Mouse (Mus musculus) hindbrain, embryonic 15.5 days (tissue): ENCODE data around the gene Ddhd1. TPM values are rescaled to one million over a fixed set of nuclear protein-coding genes. Genes with fewer than 3 reads are reported as not detected.
"Not testable (repeated sequence)": the region's sequence is repeated elsewhere in the genome, so short reads cannot be mapped to it uniquely, and the experiment has no call there.

ENCODE experiments used
- ATAC-seq: fragments of 200-750 bp; cut with Nextera tagmentation; 2 replicates; pipeline ENCODE4 v1.8.0; 2017; ENCODE audit warnings: low read depth, moderate number of reproducible peaks, moderate TSS enrichment; ENCODE audit not compliant: low FRiP score
- H3K27ac ChIP-seq: fragments of 300-500 bp; sonication (generic); replicated peaks from 2 replicates; pipeline ENCODE4 v1.5.1; 2015; ENCODE audit warnings: mild to moderate bottlenecking, inconsistent platforms
- H3K27me3 ChIP-seq: fragments of 300-500 bp; sonication (generic); 2 replicates; pipeline ENCODE4 v1.6.1; 2015; ENCODE audit warnings: control low read depth, inconsistent platforms
- H3K36me3 ChIP-seq: fragments of 300-500 bp; sonication (generic); 2 replicates; pipeline ENCODE4 v1.6.1; 2015; ENCODE audit warnings: control low read depth, inconsistent platforms
- H3K4me1 ChIP-seq: fragments of 300-500 bp; sonication (generic); replicated peaks from 2 replicates; pipeline ENCODE4 v1.6.1; 2015; ENCODE audit warnings: control low read depth, inconsistent platforms
- H3K4me2 ChIP-seq: fragments of 300-500 bp; sonication (generic); 2 replicates; pipeline ENCODE4 v1.6.1; 2015; ENCODE audit warnings: moderate library complexity, mild to moderate bottlenecking, inconsistent platforms
- H3K4me3 ChIP-seq: fragments of 300-500 bp; sonication (generic); 2 replicates; pipeline ENCODE4 v1.5.1; 2015; ENCODE audit warnings: mild to moderate bottlenecking, inconsistent platforms
- H3K9ac ChIP-seq: fragments of 300-500 bp; sonication (generic); 2 replicates; pipeline ENCODE4 v1.6.1; 2015; ENCODE audit warnings: inconsistent platforms
- H3K9me3 ChIP-seq: fragments of 300-500 bp; sonication (generic); 2 replicates; pipeline ENCODE4 v1.6.1; 2016; ENCODE audit warnings: control low read depth, inconsistent platforms
- WGBS: fragments of 180-500 bp; shearing (Covaris S2); methylation state at CpG from one replicate; pipeline ENCODE4 v1.1.7; 2015; 5-methylcytosine and 5-hydroxymethylcytosine counted together
- polyA plus RNA-seq: library from polyadenylated mRNA; unstranded; fragments of >200 nt; fragmentation: Nextera tagmentation; extraction: Ambion mirVana; gene quantifications from 2 replicates; pipeline ENCODE4 v1.2.1, GENCODE M21; 2015

Gene Ddhd1
- polyA plus RNA-seq, 1 experiment from 2014 or later = 21.2 TPM

DNA sequence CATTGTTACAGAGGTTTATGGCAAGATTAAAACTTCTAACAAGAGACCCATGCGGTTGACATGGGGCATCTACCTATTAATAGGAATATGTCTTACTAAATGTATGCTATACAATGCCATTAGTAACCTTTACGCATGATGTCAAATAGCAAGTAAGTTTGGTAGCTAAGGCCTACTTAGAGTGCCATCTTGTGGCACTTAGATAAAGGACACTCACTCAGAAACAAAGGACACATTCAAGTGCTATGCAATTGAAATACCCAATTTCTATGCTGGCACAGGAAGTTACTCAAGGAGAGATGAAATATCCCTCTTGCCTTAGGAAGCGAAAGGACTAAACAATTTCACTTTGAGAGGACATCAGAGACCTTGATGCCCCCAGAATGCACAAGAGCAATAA, 55.9 kb downstream of the Ddhd1 start:
- Histone ChIP-seq H3K4me2 (no peak overlapping the region), H3K4me3 (no peak overlapping the region), H3K27me3 (no peaks in the 10 kb centered on the region), H3K9me3 (no peaks in the 10 kb centered on the region), H3K4me1 (no peaks in the 10 kb centered on the region), H3K9ac (no peak overlapping the region), H3K27ac (peak overlapping the region; percentile 42; the same call in 1 of the 2 replicates), H3K36me3 (peaks cover 19% of the 10 kb centered on the region)
- 50% methylated on average over 3 of the region's 3 CpGs for WGBS
- peak; percentile 51; the same call in 1 of the 2 replicates for ATAC-seq

- Histone ChIP-seq H3K27me3 (no peaks in the 10 kb centered on the region), H3K4me1 (no peaks in the 10 kb centered on the region), H3K27ac (peak overlapping the region; percentile 31), H3K9ac (no peak overlapping the region), H3K4me3 (no peak overlapping the region), H3K36me3 (peaks cover 24% of the 10 kb centered on the region), H3K4me2 (no peak overlapping the region), H3K9me3 (no peaks in the 10 kb centered on the region)
- ATAC-seq = peak; percentile 67; the same call in 1 of the 2 replicates
- WGBS = 80% methylated on average over 9 of the region's 9 CpGs
Measured at GRCm38 (mm10) chr14:45600587-45600986, 57.4 kb downstream of the Ddhd1 start.

DNA sequence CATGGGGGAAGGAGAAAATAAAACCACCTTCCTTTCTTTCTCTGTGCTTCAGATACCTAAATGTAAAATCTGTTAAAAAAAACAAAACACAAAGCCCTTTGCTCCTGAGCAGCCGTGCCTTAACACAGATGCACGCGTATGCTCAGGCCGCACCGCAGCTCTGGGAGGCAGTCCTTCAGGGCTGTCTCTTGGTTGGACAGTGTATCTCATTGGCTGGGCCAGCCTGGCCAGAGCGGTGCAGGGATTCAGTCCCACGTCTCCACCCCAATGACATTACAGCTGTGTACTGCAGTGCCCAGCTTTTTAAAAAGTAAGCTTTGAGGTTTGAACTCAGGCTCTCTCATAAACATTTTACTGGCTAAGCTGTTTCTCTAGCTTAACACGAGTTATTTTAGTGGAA, 60.1 kb downstream of the Ddhd1 start:
- Histone ChIP-seq H3K27me3 (no peaks in the 10 kb centered on the region), H3K4me1 (no peaks in the 10 kb centered on the region), H3K36me3 (peaks cover 28% of the 10 kb centered on the region), H3K9ac (no peak overlapping the region), H3K27ac (no peak overlapping the region), H3K9me3 (no peaks in the 10 kb centered on the region), H3K4me2 (no peak overlapping the region), H3K4me3 (no peak overlapping the region)
- WGBS = 88% methylated on average over 8 of the region's 8 CpGs
- ATAC-seq = no peak

DNA sequence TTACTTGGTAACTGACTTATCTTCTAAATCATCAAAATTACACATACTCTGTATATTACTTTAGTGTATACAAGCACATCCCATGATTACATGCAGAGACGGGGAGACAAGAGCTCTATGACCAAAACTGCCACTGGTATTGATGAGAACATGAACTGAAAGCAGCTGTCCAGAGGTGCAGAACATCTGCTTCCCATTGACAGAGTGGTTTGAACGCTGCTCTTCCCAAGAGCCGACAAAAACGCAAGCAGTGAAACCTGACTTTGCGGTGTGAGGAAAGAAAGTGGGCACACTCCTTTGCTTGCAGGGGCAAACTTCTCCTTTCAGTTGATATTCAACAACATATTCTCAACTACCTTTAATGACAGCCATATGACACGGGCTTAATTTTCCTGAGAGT, 64.7 kb downstream of the Ddhd1 start:
- H3K4me1 ChIP-seq = no peaks in the 10 kb centered on the region
- no peak overlapping the region for H3K4me2 ChIP-seq
- H3K27me3 ChIP-seq = no peaks in the 10 kb centered on the region
- no peak overlapping the region for H3K27ac ChIP-seq
- no peak overlapping the region for H3K4me3 ChIP-seq
- no peak overlapping the region for H3K9ac ChIP-seq
- H3K36me3 ChIP-seq = peaks cover 22% of the 10 kb centered on the region
- H3K9me3 ChIP-seq = no peaks in the 10 kb centered on the region
- ATAC-seq = no peak
- 96% methylated on average over 6 of the region's 6 CpGs for WGBS

DNA sequence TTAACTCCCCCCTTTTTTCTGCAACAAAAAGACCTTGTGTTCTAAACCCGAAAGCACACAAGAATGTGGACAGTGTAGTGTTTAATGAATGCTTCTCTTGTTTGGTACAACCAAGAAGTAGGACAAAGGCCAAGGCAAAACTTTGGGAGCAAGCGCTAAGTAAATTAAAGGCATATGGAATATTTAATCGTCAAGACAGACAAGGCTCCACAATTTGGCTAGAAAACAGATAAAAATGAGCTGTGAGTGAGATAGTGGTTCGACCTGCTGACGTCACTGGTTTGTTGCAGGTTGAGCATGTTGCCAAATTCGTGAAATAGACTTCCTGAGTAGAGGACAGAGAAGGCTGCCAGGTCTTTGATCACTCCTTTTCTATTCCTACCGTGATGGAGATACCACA, 69.5 kb downstream of the Ddhd1 start:
- Histone ChIP-seq H3K9ac (no peak overlapping the region), H3K27me3 (no peaks in the 10 kb centered on the region), H3K9me3 (no peaks in the 10 kb centered on the region), H3K4me3 (no peak overlapping the region), H3K4me1 (no peaks in the 10 kb centered on the region), H3K36me3 (no peaks in the 10 kb centered on the region; the same call in 1 of the 2 replicates), H3K27ac (no peak overlapping the region), H3K4me2 (no peak overlapping the region)
- ATAC-seq = no peak
- 81% methylated on average over 7 of the region's 7 CpGs for WGBS

- Histone ChIP-seq H3K4me1 (no peaks in the 10 kb centered on the region), H3K4me2 (no peak overlapping the region), H3K27me3 (no peaks in the 10 kb centered on the region), H3K36me3 (no peaks in the 10 kb centered on the region; the same call in 1 of the 2 replicates), H3K27ac (no peak overlapping the region; the same call in 1 of the 2 replicates), H3K9me3 (no peaks in the 10 kb centered on the region), H3K9ac (no peak overlapping the region), H3K4me3 (no peak overlapping the region)
- WGBS = 80% methylated on average over 6 of the region's 6 CpGs
- no peak for ATAC-seq
Measured at GRCm38 (mm10) chr14:45587536-45587935, 70.4 kb downstream of the Ddhd1 start.

- H3K27me3 ChIP-seq = no peaks in the 10 kb centered on the region
- H3K36me3 ChIP-seq = no peaks in the 10 kb centered on the region
- no peak overlapping the region for H3K4me3 ChIP-seq
- no peak overlapping the region for H3K27ac ChIP-seq
- H3K4me1 ChIP-seq = no peaks in the 10 kb centered on the region
- WGBS = 74% methylated on average over 8 of the region's 8 CpGs
- no peak for ATAC-seq
- H3K4me2 ChIP-seq = no peak overlapping the region
- no peak overlapping the region for H3K9ac ChIP-seq
- H3K9me3 ChIP-seq = no peaks in the 10 kb centered on the region
Measured at GRCm38 (mm10) chr14:45583494-45584027, 74.4 kb downstream of the Ddhd1 start.

- 63% methylated on average over 3 of the region's 3 CpGs for WGBS
- ATAC-seq = peak; percentile 88
Measured at GRCm38 (mm10) chr14:45580923-45581827, 76.8 kb downstream of the Ddhd1 start.

GRCm38 (mm10) chr14:45566066-45566937, 91.6 kb downstream of the Ddhd1 start:
- Histone ChIP-seq H3K36me3 (no peaks in the 10 kb centered on the region), H3K4me1 (peaks cover 7% of the 10 kb centered on the region; the same call in 1 of the 2 replicates), H3K27ac (peak overlapping the region; percentile 70), H3K4me2 (peak overlapping the region; percentile 48), H3K4me3 (peak overlapping the region; percentile 18; the same call in 1 of the 2 replicates), H3K27me3 (0 out of 2 replicates have a peak, but pooled peaks cover 3% of the 10 kb centered on the region), H3K9ac (no peak overlapping the region), H3K9me3 (no peaks in the 10 kb centered on the region)
- 18% methylated on average over 33 of the region's 33 CpGs for WGBS
- no peak for ATAC-seq

More at GRCm38 (mm10) chr14:45580923-45581827, 76.8 kb downstream of the Ddhd1 start:
- H3K27ac ChIP-seq = peak overlapping the region; percentile 72; the same call in 1 of the 2 replicates
- H3K27me3 ChIP-seq, H3K4me3 ChIP-seq, H3K4me1 ChIP-seq, H3K36me3 ChIP-seq, H3K9ac ChIP-seq, H3K4me2 ChIP-seq, H3K9me3 ChIP-seq: not testable (repeated sequence)

- ATAC-seq = peak; percentile 57; the same call in 1 of the 2 replicates
- no peaks in the 10 kb centered on the region for H3K9me3 ChIP-seq
- H3K4me2 ChIP-seq = peak overlapping the region; percentile 48
- 10% methylated on average over 20 of the region's 20 CpGs for WGBS
- peak overlapping the region; percentile 9; the same call in 1 of the 2 replicates for H3K9ac ChIP-seq
- peak overlapping the region; percentile 18 for H3K4me3 ChIP-seq
- no peaks in the 10 kb centered on the region for H3K36me3 ChIP-seq
- peaks cover 7% of the 10 kb centered on the region; the same call in 1 of the 2 replicates for H3K4me1 ChIP-seq
- H3K27ac ChIP-seq = peak overlapping the region; percentile 70
- H3K27me3 ChIP-seq = 0 out of 2 replicates have a peak, but pooled peaks cover 3% of the 10 kb centered on the region
Measured at GRCm38 (mm10) chr14:45565216-45566065, 92.5 kb downstream of the Ddhd1 start.

DNA sequence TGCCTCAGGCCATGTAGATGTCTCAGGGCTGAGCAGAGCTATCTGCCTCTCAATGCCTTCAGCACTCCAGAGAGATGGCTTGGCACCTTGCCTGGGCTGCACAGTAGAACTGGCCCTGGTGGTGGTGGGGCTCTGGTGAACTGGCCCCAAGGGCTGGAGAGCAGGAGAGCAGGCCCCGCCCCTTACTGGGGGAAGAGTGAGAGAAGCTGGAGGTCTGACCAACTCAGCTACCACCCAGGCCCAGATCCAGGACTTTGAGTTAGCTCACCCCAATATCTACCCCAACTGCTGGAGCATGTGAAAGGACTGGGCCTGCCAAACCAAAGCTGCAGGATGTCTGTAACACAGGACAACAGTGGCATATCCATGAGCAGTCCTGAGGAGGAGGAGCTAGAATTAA, 94.4 kb downstream of the Ddhd1 start:
- 94% methylated on average over 1 of the region's 1 CpGs for WGBS
- Histone ChIP-seq H3K27ac (peak overlapping the region; percentile 70), H3K4me3 (no peak overlapping the region), H3K4me1 (peaks cover 7% of the 10 kb centered on the region; the same call in 1 of the 2 replicates), H3K36me3 (no peaks in the 10 kb centered on the region), H3K9ac (no peak overlapping the region), H3K27me3 (0 out of 2 replicates have a peak, but pooled peaks cover 3% of the 10 kb centered on the region), H3K4me2 (no peak overlapping the region), H3K9me3 (no peaks in the 10 kb centered on the region)
- ATAC-seq = peak; percentile 55
